Mouse (Mus musculus) gastrocnemius, adult 2 months (tissue): ENCODE data around the gene Lyplal1. TPM values are rescaled to one million over a fixed set of nuclear protein-coding genes. Genes with fewer than 3 reads are reported as not detected.

Source experiments
- DNase-seq: peaks from one replicate; pipeline ENCODE4 v3.0.0; 2022
- H3K27ac ChIP-seq: fragments of 200-600 bp; 2 replicates; pipeline ENCODE4 v1.8.1; 2022; ENCODE audit warnings: mild to moderate bottlenecking
- H3K4me3 ChIP-seq: fragments of 200-600 bp; 2 replicates; pipeline ENCODE4 v1.8.1; 2022; ENCODE audit warnings: mild to moderate bottlenecking, moderate library complexity
- CTCF ChIP-seq: fragments of 200-600 bp; IDR thresholded peaks from 2 replicates; pipeline ENCODE4 v1.8.1; 2022; ENCODE audit warnings: antibody characterized with exemption, mild to moderate bottlenecking, moderate library complexity
- intact Hi-C: fragments of 180-260 bp; cut with DNase I; formaldehyde crosslinking; loops from one replicate; pipeline ENCODE4 v1.15.1; 2025
- total RNA-seq, 2 experiments: library from RNA; stranded (reverse); gene quantifications; 2 replicates each; pipeline ENCODE4 v1.2.3; 2021

Gene Lyplal1
- total RNA-seq, 2 experiments from 2014 or later = 1.6 to 1.8 TPM

DNA sequence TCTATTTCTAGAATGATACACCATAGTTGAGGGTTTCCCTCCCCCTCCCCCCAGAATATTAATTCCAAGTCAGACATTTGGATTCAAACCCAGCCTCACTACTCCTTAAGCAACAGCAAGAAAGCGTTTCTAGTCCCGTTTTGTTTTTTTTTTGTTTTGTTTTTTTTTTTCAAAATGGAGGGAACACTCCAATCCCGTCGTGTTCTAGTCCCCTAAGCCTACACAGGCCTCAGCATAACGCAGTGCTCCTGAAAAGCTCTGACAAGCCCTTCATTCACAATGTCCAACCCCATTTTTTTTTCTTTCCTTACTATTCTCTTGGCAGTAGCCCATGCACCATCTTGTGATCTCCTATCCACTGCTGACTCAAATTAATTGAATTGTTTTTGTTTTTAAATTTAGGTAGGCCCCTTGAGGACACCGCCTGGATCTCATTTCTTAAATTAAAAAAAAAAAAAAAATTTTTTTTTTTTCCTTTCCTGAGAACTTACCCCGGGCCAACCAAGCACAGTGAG is 967 bp downstream of the Lyplal1 start:
- no peak for DNase-seq
- TF ChIP-seq CTCF = no peak
- intact Hi-C loops = loop anchor here (10.0 kb wide), 1 partner anchor 609 kb away; no protein-coding TSS in a partner anchor
- Histone ChIP-seq H3K27ac (peak overlapping the region; percentile 97), H3K4me3 (peak overlapping the region; percentile 95)

DNA sequence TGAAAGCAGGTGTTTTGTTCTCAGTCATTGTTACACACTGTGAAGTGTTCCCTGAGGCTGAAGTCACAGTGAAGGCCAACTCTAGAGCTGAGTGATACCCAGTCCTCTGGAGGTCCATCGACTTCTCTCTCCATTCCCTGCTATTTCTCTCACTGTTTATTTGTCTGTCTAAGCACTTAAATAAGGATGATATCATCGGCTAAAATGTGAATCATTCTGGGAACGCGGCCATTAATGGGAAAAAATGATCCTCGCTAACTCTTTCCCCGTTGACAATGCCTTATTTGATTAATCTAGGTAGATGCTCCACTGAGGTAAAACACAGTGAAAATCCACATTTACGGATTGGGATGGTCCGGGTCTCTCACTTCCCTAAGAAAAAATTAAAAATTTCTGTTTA is 14.8 kb downstream of the Lyplal1 start:
- H3K4me3 ChIP-seq = no peak overlapping the region
- DNase-seq = no peak
- no peak for TF ChIP-seq CTCF
- peak overlapping the region; percentile 53 for H3K27ac ChIP-seq
- intact Hi-C loops = no loop called here

DNA sequence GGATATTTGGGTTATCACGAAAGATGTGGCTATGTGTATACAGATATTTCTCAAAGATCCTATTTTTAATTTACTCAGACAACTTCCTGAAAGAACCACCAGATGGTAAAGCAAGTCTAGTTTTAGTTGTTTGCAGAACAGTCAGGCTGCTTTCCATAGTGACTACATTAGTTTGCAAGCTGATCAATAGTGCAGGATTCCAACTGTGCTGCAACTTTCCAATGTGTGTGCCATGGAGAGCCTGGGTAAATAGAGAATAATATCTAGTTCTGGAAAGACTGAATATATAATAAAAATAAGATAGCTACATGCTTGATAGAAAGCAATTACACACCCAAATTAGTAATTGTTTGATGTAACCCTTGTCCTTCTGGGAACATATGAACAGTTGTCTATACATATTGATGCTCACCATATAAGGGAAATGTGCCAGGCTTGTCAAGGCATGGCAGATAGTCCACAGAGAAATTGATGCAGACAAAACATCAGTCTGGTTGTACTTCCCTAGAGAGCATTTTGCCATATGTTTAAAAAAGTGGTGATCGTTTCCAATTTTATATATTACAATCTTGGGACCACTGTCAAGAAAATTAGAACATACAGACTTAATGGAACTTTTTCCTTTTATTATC is 50.7 kb downstream of the Lyplal1 start:
- H3K27ac ChIP-seq = no peak overlapping the region
- no peak for TF ChIP-seq CTCF
- no peak for DNase-seq
- intact Hi-C loops = no loop called here
- no peak overlapping the region for H3K4me3 ChIP-seq

DNA sequence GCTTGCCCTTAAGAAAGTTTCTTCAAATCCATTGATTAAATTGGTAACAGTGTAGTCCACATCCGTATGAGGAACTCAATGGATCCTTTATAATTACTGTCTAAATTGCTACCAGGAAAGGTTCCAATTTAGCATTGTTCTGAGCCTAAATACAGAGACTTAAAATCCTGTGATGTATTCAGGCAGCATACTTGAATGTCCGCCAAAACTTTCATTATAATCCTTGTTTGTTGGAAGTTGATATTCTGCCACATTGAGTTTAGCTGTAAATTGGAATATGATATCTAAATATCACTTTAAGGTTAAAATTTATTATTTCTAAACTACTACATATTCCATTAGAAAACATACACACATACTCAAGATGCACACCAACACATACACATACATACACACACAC is 57.1 kb downstream of the Lyplal1 start:
- no peak for DNase-seq
- no peak for TF ChIP-seq CTCF
- intact Hi-C loops = no loop called here
- no peak overlapping the region for H3K4me3 ChIP-seq
- H3K27ac ChIP-seq = no peak overlapping the region

DNA sequence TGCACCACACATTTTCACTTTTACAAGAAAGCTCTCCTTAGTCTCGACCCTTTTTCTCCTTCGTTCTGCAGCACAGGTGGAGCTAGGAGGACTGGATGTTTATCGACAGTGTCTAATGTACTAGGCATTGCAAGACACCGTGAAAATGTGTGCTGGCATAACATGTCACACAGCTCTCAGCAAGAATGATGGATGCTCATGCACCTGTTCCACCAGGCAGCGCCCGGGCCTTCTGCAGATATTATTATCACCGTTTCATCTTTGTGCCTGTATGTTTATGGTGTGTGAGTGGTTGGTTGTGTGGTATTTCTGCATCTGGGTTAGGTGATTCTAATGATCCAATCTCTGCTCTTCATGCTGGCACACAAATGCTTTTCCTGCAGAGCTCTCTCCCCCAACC is 62.9 kb downstream of the Lyplal1 start:
- Histone ChIP-seq H3K27ac (no peak overlapping the region), H3K4me3 (no peak overlapping the region)
- intact Hi-C loops = no loop called here
- TF ChIP-seq CTCF = no peak
- DNase-seq = peak; percentile 25

DNA sequence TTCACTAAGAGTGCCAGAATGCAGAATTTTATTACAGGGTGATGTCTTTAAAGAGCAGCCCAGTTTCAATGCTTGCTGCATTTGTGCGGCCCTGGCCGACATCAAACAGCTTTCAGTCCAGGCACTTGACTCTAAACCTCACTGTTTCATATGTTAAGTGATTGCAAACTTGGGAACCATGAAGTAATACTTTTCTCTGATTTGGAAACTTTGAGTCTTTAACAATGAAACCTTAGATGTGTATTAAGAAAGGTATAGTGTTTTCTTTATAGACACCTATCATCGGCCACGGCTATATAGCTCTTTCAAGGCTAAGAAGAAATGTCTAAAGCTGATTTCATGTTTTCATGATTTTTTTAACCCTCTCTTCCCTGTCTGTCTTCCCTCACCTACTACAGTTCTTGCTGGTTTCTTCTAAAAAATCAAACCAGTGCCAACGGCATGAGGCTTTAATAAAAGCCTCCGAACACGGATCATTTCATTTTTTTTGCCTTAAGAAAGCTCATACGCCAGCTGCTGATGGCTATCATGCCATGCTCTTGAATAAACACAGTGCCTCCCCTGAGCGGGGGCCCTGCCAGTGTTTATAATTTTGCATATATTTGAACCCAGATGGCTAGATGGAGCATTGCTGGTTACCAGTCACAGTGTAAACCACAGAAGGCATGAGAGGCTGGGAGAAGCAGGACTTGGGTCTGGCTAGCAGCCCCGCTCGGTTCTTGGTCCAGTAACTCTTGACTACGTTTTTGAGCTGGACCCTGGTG is 63.6 kb downstream of the Lyplal1 start:
- DNase-seq = no peak
- intact Hi-C loops = no loop called here
- Histone ChIP-seq H3K4me3 (no peak overlapping the region), H3K27ac (no peak overlapping the region)
- TF ChIP-seq CTCF = no peak

DNA sequence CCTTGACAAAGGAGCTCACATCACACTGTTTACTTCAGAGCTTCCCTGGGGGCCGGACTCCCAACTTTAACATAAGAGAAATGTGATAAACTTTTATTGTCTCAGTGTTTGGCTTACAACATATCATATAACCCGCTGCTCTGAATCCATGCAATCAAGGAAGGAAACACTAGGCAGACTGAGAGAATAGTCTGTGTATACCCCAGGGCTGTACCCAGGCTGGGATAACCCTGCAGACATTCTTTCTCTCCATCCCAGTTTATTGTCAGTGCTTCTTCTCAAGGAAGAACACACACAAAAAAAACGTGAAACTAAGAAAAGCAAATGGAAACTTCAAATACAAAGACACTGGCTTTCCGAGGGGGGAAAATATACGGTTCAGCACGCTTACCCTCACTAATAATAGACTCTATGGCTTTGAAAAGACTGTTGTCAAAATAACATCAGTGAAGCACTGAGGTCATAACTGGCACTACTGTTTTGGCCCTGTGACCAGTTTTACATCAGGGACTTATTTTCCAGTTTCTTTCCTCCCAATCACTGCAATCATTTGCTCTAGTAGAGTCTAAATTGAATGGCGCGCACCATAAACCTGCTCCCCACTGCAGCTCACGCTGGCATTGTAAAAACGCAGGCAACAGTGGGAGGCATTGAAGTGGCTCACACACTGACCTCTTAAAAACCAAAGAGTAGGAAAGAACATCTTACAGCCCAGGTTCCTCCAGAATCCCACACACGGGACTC is 73.2 kb downstream of the Lyplal1 start:
- DNase-seq = no peak
- Histone ChIP-seq H3K27ac (no peak overlapping the region), H3K4me3 (no peak overlapping the region)
- intact Hi-C loops = no loop called here
- TF ChIP-seq CTCF = no peak

DNA sequence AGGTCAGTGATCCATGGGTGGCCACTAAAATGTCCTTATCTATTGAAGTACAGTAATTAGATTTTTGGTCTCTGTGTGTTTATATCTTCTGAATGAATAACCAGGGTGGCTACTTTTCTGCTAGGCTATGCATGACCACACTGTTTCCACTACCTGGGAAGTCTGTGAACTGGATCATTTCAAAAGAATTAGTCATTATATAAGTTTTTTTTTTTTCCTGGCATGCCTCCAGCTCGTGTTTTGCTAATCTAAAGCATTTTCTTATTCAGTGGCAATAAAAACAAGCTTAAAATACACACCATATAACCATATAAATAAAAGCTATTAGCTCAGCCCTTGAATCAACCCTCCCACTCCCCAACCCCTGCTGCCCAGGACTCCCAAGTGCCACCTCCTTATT is 75.3 kb downstream of the Lyplal1 start:
- no peak for TF ChIP-seq CTCF
- no peak for DNase-seq

More for the DNA sequence above, 75.3 kb downstream of the Lyplal1 start:
- intact Hi-C loops = no loop called here
- no peak overlapping the region for H3K4me3 ChIP-seq
- no peak overlapping the region for H3K27ac ChIP-seq
